Mouse (Mus musculus): Measurements from ENCODE around the gene Zbtb7b.

The Zbtb7b gene

GRCm38 (mm10) chr3:89337062-89337720, 57.4 kb downstream of the Zbtb7b start:
- no peak for DNase-seq (ENCODE audit: low read depth, low spot score)

GRCm38 (mm10) chr3:89336529-89336928, 58.0 kb downstream of the Zbtb7b start:
- DNase-seq (ENCODE audit: low read depth, low spot score) = no peak

GRCm38 (mm10) chr3:89333053-89333452, 61.5 kb downstream of the Zbtb7b start:
- no peak for DNase-seq (ENCODE audit: low read depth, low spot score)

- DNase-seq (ENCODE audit: low read depth, low spot score) = no peak
Observed at GRCm38 (mm10) chr3:89332476-89332875, 62.1 kb downstream of the Zbtb7b start.

GRCm38 (mm10) chr3:89332013-89332412, 62.6 kb downstream of the Zbtb7b start:
- no peak for DNase-seq (ENCODE audit: low read depth, low spot score)

- no peak for DNase-seq (ENCODE audit: low read depth, low spot score)
Observed at GRCm38 (mm10) chr3:89331561-89331960, 63.0 kb downstream of the Zbtb7b start.

- DNase-seq (ENCODE audit: low read depth, low spot score) = no peak
Observed at GRCm38 (mm10) chr3:89330948-89331347, 63.6 kb downstream of the Zbtb7b start.

GRCm38 (mm10) chr3:89330346-89330745, 64.2 kb downstream of the Zbtb7b start:
- DNase-seq (ENCODE audit: low read depth, low spot score) = no peak

GRCm38 (mm10) chr3:89328623-89329022, 66.0 kb downstream of the Zbtb7b start:
- DNase-seq (ENCODE audit: low read depth, low spot score) = no peak

Data from retina, adult 2 months (tissue).